Mouse (Mus musculus) midbrain, embryonic 11.5 days (tissue): ENCODE measurements around the gene Gdap1l1. TPM values are rescaled to one million over a fixed set of nuclear protein-coding genes. Genes with fewer than 3 reads are reported as not detected.

ENCODE experiments used
- ATAC-seq: fragments of 200-750 bp; cut with Nextera tagmentation; 2 replicates; pipeline ENCODE4 v1.8.0; 2017; ENCODE audit warnings: moderate TSS enrichment, moderate library complexity; ENCODE audit not compliant: low FRiP score
- DNase-seq: peaks from one replicate; pipeline ENCODE4 v3.0.0; 2015; ENCODE audit warnings: low spot score; ENCODE audit errors: missing footprints
- H3K27ac ChIP-seq: fragments of 300-500 bp; sonication (generic); 2 replicates; pipeline ENCODE4 v1.5.1; 2014; ENCODE audit warnings: low read depth, low read length
- H3K27me3 ChIP-seq: fragments of 300-500 bp; sonication (generic); 2 replicates; pipeline ENCODE4 v1.6.1; 2014; ENCODE audit warnings: mild to moderate bottlenecking, low read length, moderate library complexity, mixed read lengths; ENCODE audit not compliant: control insufficient read depth, insufficient read depth
- H3K36me3 ChIP-seq: fragments of 300-500 bp; sonication (generic); 2 replicates; pipeline ENCODE4 v1.6.1; 2014; ENCODE audit warnings: mild to moderate bottlenecking, low read length, moderate library complexity, mixed read lengths; ENCODE audit not compliant: control insufficient read depth, insufficient read depth
- H3K4me1 ChIP-seq: fragments of 300-500 bp; sonication (generic); 2 replicates; pipeline ENCODE4 v1.6.1; 2014; ENCODE audit warnings: low read length; ENCODE audit not compliant: control insufficient read depth, insufficient read depth
- H3K4me2 ChIP-seq: fragments of 300-500 bp; sonication (generic); 2 replicates; pipeline ENCODE4 v1.6.1; 2014; ENCODE audit warnings: mild to moderate bottlenecking, moderate library complexity
- H3K4me3 ChIP-seq: fragments of 300-500 bp; sonication (generic); 2 replicates; pipeline ENCODE4 v1.5.1; 2014; ENCODE audit warnings: low read depth, low read length
- H3K9ac ChIP-seq: fragments of 300-500 bp; sonication (generic); 2 replicates; pipeline ENCODE4 v1.6.1; 2014; ENCODE audit warnings: low read length
- H3K9me3 ChIP-seq: fragments of 300-500 bp; sonication (generic); 2 replicates; pipeline ENCODE4 v1.6.1; 2016; ENCODE audit warnings: low read length; ENCODE audit not compliant: control insufficient read depth
- WGBS: fragments of 180-500 bp; shearing (Covaris S2); extraction: QIAGEN DNeasy Blood & Tissue Kit; methylation state at CpG from one replicate; pipeline ENCODE4 v1.1.7; 2014; 5-methylcytosine and 5-hydroxymethylcytosine counted together
- polyA plus RNA-seq: library from polyadenylated mRNA; unstranded; fragments of >200 nt; fragmentation: Nextera tagmentation; extraction: Ambion mirVana; gene quantifications from 2 replicates; pipeline ENCODE4 v1.2.1, GENCODE M21; 2014

Gdap1l1 gene
- polyA plus RNA-seq, 1 experiment from 2014 or later = 42.9 TPM

- no peak; the same call in 1 of the 2 replicates for ATAC-seq
- WGBS = 0% methylated on average over 48 of the region's 50 CpGs
- H3K27ac ChIP-seq = 0 out of 2 replicates have a peak overlapping the region, but pooled peaks have one; percentile 3
These were observed 19.4 kb upstream of the Gdap1l1 start for GRCm38 (mm10) chr2:163418841-163419345.

DNA sequence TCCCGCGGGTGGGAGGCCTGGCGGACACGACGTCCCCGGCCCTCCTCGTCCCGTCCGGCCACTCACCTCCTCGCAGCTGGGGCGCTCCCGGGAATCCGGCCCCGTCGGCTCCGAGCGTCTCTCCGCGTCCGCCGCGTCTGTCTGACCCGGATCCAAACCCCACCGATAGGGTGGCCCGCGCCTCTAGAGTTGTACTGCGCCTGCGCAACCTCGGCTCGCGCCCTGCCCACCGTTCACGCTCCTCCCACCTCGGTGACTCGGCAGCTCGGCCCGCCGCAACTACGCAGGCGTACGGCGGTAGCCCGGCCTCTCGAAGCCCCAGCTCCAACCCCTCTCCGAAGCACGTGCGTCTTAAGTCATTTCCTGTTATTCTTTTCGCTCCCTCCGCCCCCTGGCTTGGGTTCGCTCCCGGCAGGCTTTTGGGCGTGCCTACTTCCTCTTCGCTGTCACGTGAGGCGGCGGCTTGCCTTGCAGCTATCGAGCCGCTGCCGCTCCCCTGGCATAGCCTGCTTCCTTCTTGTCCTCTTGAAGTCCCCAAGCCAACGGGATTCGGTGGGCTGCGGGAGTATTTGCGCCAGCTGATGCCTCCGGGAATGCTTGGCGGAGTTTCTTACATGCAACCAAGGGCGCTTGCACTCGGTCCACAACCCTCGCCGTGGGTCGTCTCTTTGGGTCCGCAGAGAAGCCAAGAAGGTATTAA is 18.8 kb upstream of the Gdap1l1 start:
- DNase-seq = peak; percentile 99
- 0 out of 2 replicates have a peak overlapping the region, but pooled peaks have one; percentile 41 for H3K27ac ChIP-seq
- peaks cover under 1% of the 10 kb centered on the region; the same call in 1 of the 2 replicates for H3K36me3 ChIP-seq
- no peaks in the 10 kb centered on the region for H3K9me3 ChIP-seq
- H3K9ac ChIP-seq = peak overlapping the region; percentile 79
- H3K4me1 ChIP-seq = peaks cover 15% of the 10 kb centered on the region
- peak; percentile 99 for ATAC-seq
- peak overlapping the region; percentile 94 for H3K4me3 ChIP-seq
- H3K27me3 ChIP-seq = no peaks in the 10 kb centered on the region
- under 1% methylated on average over 67 of the region's 71 CpGs for WGBS
- H3K4me2 ChIP-seq = peak overlapping the region; percentile 79

More at GRCm38 (mm10) chr2:163418841-163419345, 19.4 kb upstream of the Gdap1l1 start:
- Histone ChIP-seq H3K27me3 (no peaks in the 10 kb centered on the region), H3K9ac (peak overlapping the region; percentile 79), H3K4me1 (peaks cover 15% of the 10 kb centered on the region), H3K36me3 (peaks cover 3% of the 10 kb centered on the region; the same call in 1 of the 2 replicates), H3K4me2 (peak overlapping the region; percentile 79), H3K4me3 (peak overlapping the region; percentile 94), H3K9me3 (no peaks in the 10 kb centered on the region)
- DNase-seq = no peak

GRCm38 (mm10) chr2:163420366-163420886 is 17.9 kb upstream of the Gdap1l1 start:
- WGBS = 47% methylated on average over 10 of the region's 10 CpGs
- ATAC-seq = no peak

GRCm38 (mm10) chr2:163422895-163423660 is 15.2 kb upstream of the Gdap1l1 start:
- H3K4me3 ChIP-seq = no peak overlapping the region
- H3K4me1 ChIP-seq = peaks cover 9% of the 10 kb centered on the region
- no peak overlapping the region for H3K27ac ChIP-seq
- H3K9ac ChIP-seq = no peak overlapping the region
- no peaks in the 10 kb centered on the region for H3K27me3 ChIP-seq
- no peaks in the 10 kb centered on the region for H3K36me3 ChIP-seq
- H3K4me2 ChIP-seq = no peak overlapping the region
- 85% methylated on average over 9 of the region's 9 CpGs for WGBS
- DNase-seq = no peak
- no peaks in the 10 kb centered on the region for H3K9me3 ChIP-seq
- no peak for ATAC-seq

More at GRCm38 (mm10) chr2:163420366-163420886, 17.9 kb upstream of the Gdap1l1 start:
- peak overlapping the region; percentile 94 for H3K4me3 ChIP-seq
- H3K9me3 ChIP-seq = no peaks in the 10 kb centered on the region
- H3K27ac ChIP-seq = no peak overlapping the region
- DNase-seq = no peak
- peak overlapping the region; percentile 62 for H3K4me2 ChIP-seq
- H3K9ac ChIP-seq = peak overlapping the region; percentile 74
- no peaks in the 10 kb centered on the region for H3K36me3 ChIP-seq
- no peaks in the 10 kb centered on the region for H3K27me3 ChIP-seq
- H3K4me1 ChIP-seq = peaks cover 15% of the 10 kb centered on the region

GRCm38 (mm10) chr2:163424597-163424996 is 13.7 kb upstream of the Gdap1l1 start, which contains the start of gene Oser1:
TSS of gene Oser1 (minus strand) at chr2:163424697.
- WGBS = 86% methylated on average over 6 of the region's 6 CpGs
- DNase-seq (no peak), ATAC-seq (no peak)
- Histone ChIP-seq H3K4me2 (no peak within 1 kb of the TSS), H3K9me3 (no peaks in the 10 kb centered on the region), H3K27me3 (no peaks in the 10 kb centered on the region), H3K4me3 (no peak within 1 kb of the TSS), H3K9ac (no peak within 1 kb of the TSS), H3K27ac (no peak within 1 kb of the TSS), H3K4me1 (peaks cover 5% of the 10 kb centered on the region), H3K36me3 (no peaks in the 10 kb centered on the region)

GRCm38 (mm10) chr2:163428346-163429011 is 9.8 kb upstream of the Gdap1l1 start:
- Histone ChIP-seq H3K4me2 (no peak overlapping the region), H3K27ac (no peak overlapping the region), H3K9me3 (no peaks in the 10 kb centered on the region), H3K4me3 (no peak overlapping the region), H3K36me3 (no peaks in the 10 kb centered on the region), H3K27me3 (no peaks in the 10 kb centered on the region), H3K9ac (no peak overlapping the region), H3K4me1 (no peaks in the 10 kb centered on the region)
- DNase-seq (no peak), ATAC-seq (no peak)
- 50% methylated on average over 4 of the region's 4 CpGs for WGBS

- DNase-seq (no peak), ATAC-seq (no peak)
- no peaks in the 10 kb centered on the region for H3K4me1 ChIP-seq
- H3K36me3 ChIP-seq = no peaks in the 10 kb centered on the region
- H3K27me3 ChIP-seq = no peaks in the 10 kb centered on the region
- WGBS = 88% methylated on average over 9 of the region's 9 CpGs
- no peak overlapping the region for H3K4me3 ChIP-seq
- no peak overlapping the region for H3K9ac ChIP-seq
- H3K4me2 ChIP-seq = no peak overlapping the region
- no peak overlapping the region for H3K27ac ChIP-seq
- H3K9me3 ChIP-seq = no peaks in the 10 kb centered on the region
These were observed 7.0 kb upstream of the Gdap1l1 start for GRCm38 (mm10) chr2:163431289-163431688.

DNA sequence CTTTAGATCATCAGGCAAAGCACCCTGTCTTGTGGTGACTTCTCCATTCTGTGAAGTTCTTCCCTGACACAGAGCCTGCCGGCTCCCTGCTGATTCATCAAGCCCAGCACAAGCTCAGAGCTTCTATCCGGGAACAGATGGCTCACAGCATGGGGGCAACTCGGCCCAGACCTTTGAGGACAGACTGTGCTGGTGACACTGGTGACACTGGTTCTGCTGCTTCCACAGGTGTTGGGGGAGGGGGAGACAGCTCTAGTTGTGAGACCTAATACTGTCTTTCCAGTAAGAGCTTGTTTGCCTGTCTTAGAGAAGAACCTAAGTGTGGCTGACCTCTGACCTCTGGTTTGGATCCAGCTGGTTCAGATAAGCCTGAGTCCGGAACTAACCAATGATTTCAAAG is 4.3 kb upstream of the Gdap1l1 start:
- DNase-seq = no peak
- ATAC-seq = no peak
- no peak overlapping the region for H3K4me3 ChIP-seq
- 35% methylated on average over 4 of the region's 4 CpGs for WGBS
- H3K27me3 ChIP-seq = no peaks in the 10 kb centered on the region
- H3K27ac ChIP-seq = no peak overlapping the region
- no peaks in the 10 kb centered on the region for H3K36me3 ChIP-seq
- no peak overlapping the region for H3K4me2 ChIP-seq
- H3K9ac ChIP-seq = no peak overlapping the region
- peaks cover 3% of the 10 kb centered on the region; the same call in 1 of the 2 replicates for H3K4me1 ChIP-seq
- H3K9me3 ChIP-seq = no peaks in the 10 kb centered on the region
